Mouse (Mus musculus): ENCODE data around the gene Snca.

DNA sequence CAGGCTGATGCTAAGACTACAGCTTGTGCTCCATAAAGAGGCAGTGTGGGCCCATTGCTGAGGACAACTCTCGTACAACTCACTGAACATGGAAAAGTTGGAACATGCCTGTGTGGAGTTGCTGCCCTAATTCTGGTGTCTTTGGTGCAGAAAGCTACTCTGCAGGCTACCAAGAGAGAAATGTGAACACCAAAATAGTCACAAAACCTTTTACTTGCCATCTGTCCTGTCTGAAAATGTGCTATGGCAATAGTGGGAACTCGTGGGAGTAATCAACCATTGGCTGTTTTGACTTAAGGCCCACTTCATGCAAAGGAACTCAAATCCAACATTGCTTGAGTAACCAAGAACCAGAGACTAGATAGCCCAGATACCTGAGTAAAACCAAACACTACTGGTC is 26.9 kb upstream of the Snca start:
- TF ChIP-seq POLR2A (IDR thresholded peaks at IDR 0.05; ENCODE audit: borderline replicate concordance, extremely low read depth, low read depth, low read length) (no peak), CTCF (IDR thresholded peaks at IDR 0.05; ENCODE audit: insufficient read depth, low read length) (no peak)
